Mouse (Mus musculus) left cerebral cortex, postnatal 25 days (tissue): ENCODE measurements around the gene Tmem253. TPM values are rescaled to one million over a fixed set of nuclear protein-coding genes. Genes with fewer than 3 reads are reported as not detected.
A peak's percentile ranks its signal among the peaks of the same experiment; 100 is the strongest.

Experiments
- DNase-seq, 2 experiments: peaks; one replicate each; pipeline ENCODE4 v3.0.0; 2022; ENCODE audit warnings: low spot score in 2 of 2, mixed read lengths in 1 of 2
- intact Hi-C: fragments of 180-260 bp; cut with DNase I; formaldehyde crosslinking; loops from one replicate; pipeline ENCODE4 v1.15.1; 2025
- total RNA-seq, 2 experiments: library from RNA; stranded (reverse); gene quantifications; 2 replicates each; pipeline ENCODE4 v1.2.3; 2021

Gene Tmem253
- under 1 TPM in 1 of 2 experiments, not detected in 1; 0.60 TPM for total RNA-seq

- intact Hi-C loops, result loop anchor here (10.0 kb wide), 1 partner anchor 931 kb away; no protein-coding TSS in a partner anchor
- no peak for DNase-seq
Observed at GRCm38 (mm10) chr14:52015445-52016100, at the start of gene Tmem253. Gene Tmem253 (plus strand): TSS chr14:52015658.

DNA sequence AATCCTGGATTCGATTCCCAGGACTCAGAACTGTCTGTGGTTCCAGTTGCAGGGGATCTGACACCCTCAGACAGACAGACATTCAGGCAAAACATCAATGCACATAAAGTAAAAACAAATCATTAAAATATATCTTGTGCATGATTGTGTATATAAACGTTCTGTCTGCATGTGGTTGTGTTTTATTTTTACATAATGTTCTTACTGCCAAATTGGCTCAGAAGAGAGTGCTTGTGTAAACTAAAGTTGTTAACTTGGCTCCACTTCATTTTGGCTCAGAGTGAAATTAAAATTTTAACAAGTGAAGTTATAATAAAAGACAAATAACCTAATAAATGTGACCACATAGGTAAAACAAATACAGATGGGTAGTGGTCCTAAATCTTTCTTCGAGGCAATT lies 48.1 kb upstream of the Tmem253 start:
- intact Hi-C loops, result no loop called here
- no peak for DNase-seq

- DNase-seq, result no peak
- intact Hi-C loops, result no loop called here
Observed at GRCm38 (mm10) chr14:51979252-51979651, 36.2 kb upstream of the Tmem253 start.

GRCm38 (mm10) chr14:51983251-51983650 lies 32.2 kb upstream of the Tmem253 start:
- intact Hi-C loops, result no loop called here
- no peak for DNase-seq

DNA sequence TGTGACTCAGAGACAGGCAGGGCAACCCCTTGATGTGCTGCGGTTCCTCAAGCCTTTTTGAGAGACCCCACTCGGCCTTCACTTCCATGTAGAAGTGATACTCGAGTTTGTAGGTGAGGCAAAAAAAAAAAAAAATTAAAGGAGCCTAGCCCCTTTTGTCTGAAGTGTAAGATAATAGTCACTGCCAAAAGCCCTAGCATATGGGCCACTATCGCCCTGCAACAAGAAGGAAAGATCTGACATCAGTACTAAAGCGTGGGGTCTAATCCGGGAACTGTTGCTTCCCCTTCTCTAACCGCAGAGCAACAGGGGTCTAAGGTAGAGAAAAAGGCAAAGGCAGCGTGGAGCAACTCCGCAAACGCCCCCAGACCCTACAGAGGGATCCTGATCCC lies 31.6 kb upstream of the Tmem253 start:
- intact Hi-C loops, result loop anchor here (2.0 kb wide), 2 partner anchors 25 to 69 kb away; partner anchors contain the start of gene Ndrg2
- no peak for DNase-seq

DNA sequence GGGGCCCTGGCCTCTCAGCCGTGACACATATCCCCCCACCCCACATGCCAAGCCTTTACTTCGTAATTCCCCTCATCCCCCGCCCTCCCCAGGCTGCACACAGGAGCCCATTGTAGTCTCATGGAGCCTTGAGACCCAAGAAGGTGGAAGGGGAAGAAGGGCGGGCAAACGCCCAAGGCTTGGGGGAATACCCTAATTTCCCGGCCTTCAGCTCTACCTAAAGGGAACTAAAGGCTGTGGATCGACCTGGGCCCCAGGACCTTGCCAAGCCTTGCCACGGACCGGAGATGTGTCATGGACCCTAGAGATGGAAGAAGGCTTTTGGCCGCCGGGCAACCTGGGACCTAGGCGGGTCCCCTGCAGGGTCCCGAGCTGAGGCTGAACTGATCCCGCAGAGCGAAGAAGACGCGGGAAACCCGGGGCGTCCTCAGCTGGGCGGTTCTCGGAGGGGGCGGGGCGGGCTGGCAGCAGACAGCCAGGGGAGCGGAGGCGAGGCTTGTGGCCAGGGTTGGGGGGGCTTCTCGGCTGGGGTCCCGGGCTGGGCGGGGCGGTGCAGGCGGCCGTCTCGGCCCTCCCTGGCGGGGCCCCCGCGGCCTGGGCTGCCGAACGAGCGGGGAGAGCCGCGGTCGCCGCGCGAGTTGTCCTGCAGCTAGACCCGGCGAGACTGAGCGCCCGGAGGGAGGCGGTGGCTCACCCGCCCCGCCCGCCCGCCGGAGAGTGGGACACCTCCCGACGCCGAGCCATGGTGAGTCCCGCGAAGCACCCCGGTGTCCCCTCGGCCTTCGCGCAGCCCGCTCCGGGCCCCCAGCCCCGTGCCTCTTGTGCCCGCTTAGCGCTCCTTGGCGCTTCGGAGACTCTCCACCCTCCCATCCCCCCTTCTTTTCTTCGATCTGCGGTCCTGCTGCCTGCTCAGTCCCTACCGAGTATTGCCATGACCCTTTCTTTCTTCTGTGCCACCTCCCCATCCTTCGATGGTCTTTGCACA lies 30.9 kb upstream of the Tmem253 start, which contains the start of gene Arhgef40:
Arhgef40 (plus strand) TSS at position 473 of the 985 bp plus-strand sequence.
- peak; percentile 61 to 66 for DNase-seq
- intact Hi-C loops, result loop anchor here (2.0 kb wide), 2 partner anchors 24 to 70 kb away; partner anchors contain the start of gene Ndrg2

DNA sequence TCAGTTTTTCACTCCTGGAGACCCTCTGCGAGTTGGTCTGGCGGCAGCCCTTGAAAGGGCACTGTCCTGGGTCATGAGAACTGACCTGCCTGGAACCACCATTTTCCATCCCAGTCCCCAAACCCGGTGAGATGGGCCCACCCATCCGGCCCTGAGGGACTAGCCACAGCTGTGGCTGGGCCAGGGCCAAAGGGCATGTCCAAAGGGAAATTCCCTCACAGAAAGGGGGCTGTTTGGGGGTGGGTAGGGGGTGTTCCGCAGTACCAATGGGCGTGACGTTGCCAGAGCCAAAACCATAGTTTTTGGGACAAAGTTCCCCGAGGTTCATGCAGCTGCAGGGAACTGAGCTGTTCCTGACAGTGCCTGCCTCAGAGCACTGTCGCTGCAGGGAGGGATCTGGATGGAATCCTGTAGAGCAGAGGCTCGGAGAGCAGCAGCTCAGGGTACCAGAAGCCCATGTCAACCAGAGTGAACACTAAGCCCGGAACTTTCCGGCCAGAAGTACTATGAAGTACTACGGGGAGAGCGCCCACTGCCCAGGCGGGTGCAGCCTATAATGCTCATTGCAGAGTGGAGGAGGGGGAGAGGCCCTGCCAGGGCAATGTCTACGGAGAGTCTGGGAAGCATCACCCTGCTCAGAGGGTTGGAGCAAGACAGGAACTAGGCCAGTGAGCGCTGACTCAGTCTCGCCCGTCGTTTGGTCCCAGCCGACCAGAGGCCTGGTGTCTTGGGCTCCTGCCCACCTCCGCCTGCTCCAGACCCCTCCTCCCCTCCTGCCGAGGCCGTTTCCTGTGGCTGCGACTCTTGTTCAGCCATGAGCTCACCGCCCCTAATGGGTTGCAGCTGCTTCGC lies 29.9 kb upstream of the Tmem253 start:
- DNase-seq, result peak; percentile 60 to 78
- intact Hi-C loops, result loop anchor here (2.0 kb wide), 2 partner anchors 23 to 71 kb away; partner anchors contain the start of gene Ndrg2

DNA sequence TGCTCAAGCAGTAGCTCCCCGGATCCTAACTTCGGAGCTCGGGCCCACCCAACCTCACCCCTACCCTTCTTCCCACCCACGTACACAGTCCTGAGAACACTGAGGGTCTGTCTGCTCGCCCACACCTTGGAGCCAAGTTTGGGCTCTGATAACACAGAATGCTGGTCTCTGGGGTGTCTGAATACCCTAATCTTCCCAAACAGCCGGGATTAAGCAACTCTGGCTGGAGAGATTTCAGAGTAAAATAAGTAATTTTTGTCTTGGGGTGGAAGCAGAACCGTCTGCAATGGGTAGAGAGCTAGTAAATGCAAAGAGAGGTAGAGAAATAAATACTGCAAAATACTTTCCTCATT lies 29.3 kb upstream of the Tmem253 start:
- intact Hi-C loops, result no loop called here
- no peak for DNase-seq

GRCm38 (mm10) chr14:51987177-51987576 lies 28.3 kb upstream of the Tmem253 start:
- intact Hi-C loops, result no loop called here
- DNase-seq, result no peak

DNA sequence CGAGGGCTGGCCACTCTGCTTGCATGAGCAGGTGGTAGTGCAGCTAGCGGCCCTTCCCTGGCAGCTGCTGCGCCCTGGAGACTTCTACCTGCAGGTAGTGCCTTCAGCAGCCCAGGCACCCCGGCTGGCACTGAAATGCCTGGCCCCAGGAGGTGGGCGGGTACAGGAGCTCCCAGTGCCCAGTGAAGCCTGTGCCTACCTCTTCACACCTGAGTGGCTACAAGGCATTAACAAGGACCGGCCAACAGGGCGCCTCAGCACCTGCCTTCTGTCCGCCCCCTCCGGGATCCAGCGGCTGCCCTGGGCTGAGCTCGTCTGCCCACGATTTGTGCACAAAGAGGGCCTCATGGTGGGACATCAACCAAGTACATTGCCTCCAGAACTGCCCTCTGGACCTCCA lies 26.7 kb upstream of the Tmem253 start:
- intact Hi-C loops, result no loop called here
- no peak for DNase-seq

- DNase-seq, result no peak
- intact Hi-C loops, result no loop called here
Observed at GRCm38 (mm10) chr14:51989461-51989970, 25.9 kb upstream of the Tmem253 start.

- intact Hi-C loops, result no loop called here
- DNase-seq, result no peak
Observed at GRCm38 (mm10) chr14:51994453-51994852, 21.0 kb upstream of the Tmem253 start.

GRCm38 (mm10) chr14:51995219-51995871 lies 20.1 kb upstream of the Tmem253 start:
- DNase-seq, result no peak
- intact Hi-C loops, result no loop called here

- DNase-seq, result no peak
- intact Hi-C loops, result no loop called here
Observed at GRCm38 (mm10) chr14:51996231-51996841, 19.1 kb upstream of the Tmem253 start.

DNA sequence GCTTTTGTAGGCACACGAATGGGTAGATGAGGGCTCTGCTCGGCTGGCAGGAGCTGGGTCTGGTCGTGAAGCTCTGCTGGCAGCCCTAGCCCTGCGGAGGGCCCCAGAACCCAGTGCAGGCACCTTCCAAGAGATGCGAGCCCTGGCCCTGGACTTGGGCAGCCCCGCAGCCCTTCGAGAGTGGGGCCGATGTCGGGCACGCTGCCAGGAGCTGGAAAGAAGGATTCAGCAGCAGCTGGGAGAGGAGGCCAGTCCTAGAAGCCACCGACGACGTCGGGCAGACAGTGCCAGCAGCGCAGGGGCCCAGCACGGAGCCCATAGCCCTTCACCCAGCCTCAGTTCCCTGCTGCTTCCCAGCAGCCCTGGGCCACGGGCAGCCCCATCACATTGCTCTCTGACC lies 18.6 kb upstream of the Tmem253 start:
- intact Hi-C loops, result no loop called here
- no peak for DNase-seq

DNA sequence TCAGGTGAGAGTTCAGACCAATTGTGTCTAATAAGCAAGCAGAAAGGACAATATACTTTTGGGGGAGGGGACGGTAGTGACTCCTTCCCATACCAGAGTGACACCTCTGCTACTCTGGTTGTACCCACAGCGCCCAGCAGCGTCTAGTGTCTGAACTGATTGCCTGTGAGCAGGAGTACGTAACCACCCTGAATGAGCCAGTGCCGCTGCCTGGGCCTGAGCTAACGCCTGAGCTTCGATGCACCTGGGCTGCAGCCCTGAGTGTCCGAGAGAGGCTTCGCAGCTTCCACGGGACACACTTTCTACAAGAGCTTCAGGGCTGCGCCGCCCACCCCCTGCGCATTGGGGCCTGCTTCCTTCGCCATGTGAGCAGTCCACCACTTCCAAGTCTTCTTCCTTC lies 18.0 kb upstream of the Tmem253 start:
- DNase-seq, result no peak
- intact Hi-C loops, result no loop called here

- DNase-seq, result peak; percentile 88 to 97
- intact Hi-C loops, result no loop called here
Observed at GRCm38 (mm10) chr14:52003981-52004495, 11.4 kb upstream of the Tmem253 start.

DNA sequence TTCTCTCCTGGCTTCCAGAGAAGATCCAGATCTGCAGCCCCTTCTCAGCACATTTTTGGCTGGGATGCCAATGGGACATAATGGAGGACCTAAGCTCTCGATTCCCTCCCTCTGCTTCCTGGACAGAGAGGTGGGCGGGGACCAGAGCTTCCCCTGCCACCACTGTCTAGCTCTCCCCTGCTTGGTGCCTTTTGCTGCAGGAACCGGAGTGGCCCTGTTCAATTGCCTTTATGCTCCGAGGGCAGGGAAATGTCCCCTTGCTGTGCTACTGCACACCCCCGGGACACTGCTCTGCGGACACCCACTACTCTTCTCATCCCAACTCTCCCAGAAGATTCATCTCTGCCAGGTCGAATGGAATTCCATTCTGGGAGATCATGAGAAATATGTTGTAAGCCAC lies 10.3 kb upstream of the Tmem253 start:
- intact Hi-C loops, result loop anchor here (5.0 kb wide), 1 partner anchor 103 kb away; no protein-coding TSS in a partner anchor
- DNase-seq, result no peak
